Mouse (Mus musculus): ENCODE results near the gene Ppm1h. TPM values are rescaled to one million over a fixed set of nuclear protein-coding genes. Genes with fewer than 3 reads are reported as not detected.

Gene Ppm1h
- total RNA-seq, 1 experiment from 2014 or later, result 39.7 TPM

DNA sequence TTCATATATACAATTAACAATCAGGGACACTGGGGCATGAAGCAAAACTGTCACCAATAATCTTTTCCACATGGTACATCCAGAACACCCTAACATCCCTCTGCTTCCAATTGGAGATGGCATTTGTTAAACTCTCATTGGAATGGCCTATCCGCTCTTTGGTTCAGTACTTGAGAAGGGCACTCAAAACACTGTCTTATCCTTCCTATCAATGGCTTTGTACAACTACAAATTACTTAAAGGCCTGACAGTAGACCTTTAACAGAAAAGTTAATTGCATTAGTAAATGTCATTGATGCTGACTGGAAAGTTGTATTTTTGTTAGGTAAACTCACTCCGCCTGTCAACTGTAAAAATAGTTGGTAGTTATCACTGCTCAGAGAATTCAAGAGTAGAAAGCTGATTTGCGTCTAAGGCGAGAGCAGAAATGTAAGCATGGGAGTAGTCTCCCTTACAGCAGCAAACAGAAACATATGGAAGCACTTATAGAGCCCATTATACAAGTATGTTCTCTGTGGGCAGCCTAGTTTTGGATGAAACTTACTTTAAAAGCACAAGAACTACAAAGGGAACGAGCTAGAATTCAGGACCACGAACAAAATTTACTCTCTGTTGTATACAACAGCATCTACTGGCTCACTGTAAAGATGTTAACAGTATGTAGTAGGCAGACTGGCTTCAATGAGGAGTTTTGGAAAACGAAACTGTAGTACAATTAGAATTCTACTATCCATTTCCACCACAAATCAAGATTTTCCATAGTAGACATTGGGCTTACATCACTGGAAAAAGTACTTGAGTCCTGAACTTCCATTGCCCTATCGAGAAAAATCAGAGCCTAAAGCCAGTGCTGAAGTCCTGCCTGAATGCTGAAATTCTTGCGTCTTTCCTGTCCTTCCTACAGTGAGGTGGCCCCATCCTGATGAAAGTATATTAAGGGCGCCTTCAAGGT, 305.3 kb downstream of the Ppm1h start:
- no peak for DNase-seq

DNA sequence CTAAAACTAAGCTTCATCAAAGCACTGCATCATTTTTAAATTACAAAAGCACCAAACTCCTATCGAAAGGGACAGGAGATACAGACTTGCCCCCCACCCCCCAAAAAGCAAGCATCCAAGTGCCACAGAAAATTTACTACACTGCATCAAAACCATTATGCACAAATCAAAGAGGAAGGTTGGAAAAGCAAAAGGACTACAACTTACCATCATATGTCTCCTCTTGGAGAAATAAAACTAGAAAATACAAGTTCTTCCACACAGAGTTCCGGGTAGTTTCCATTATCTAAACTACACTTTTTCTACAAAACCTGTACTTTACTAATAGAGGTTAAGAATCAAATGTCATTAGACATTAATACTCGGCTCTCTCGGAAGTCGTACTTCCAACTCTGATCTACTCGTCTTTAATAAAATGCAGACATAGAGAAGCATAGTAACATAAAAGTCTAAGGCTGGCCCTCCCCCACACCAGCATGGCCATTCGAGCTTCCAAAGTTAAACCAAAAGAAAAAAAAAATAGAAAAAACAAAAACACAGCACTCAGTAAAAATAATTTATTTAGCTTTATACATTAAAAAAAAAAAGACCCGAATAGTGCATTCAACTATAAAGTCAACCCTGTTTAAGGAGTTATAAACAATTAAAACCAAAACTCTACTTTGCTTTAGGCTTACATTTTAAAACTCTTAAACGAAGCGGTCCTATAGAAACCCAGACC, 306.1 kb downstream of the Ppm1h start:
- no peak for DNase-seq

DNA sequence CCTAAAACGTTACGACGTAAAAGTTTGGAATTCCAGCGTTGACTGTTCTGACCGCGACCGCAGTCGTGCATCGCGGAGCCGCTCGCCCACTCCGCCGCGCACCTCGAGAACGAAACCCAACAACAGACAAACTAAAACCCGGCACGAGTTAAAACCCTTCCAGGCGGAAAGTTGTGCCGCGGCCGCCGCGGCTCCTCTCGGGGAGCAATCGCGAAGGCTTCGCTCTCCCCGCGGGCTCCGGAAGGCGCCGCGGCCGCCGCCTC, 306.6 kb downstream of the Ppm1h start:
- DNase-seq, result no peak

DNA sequence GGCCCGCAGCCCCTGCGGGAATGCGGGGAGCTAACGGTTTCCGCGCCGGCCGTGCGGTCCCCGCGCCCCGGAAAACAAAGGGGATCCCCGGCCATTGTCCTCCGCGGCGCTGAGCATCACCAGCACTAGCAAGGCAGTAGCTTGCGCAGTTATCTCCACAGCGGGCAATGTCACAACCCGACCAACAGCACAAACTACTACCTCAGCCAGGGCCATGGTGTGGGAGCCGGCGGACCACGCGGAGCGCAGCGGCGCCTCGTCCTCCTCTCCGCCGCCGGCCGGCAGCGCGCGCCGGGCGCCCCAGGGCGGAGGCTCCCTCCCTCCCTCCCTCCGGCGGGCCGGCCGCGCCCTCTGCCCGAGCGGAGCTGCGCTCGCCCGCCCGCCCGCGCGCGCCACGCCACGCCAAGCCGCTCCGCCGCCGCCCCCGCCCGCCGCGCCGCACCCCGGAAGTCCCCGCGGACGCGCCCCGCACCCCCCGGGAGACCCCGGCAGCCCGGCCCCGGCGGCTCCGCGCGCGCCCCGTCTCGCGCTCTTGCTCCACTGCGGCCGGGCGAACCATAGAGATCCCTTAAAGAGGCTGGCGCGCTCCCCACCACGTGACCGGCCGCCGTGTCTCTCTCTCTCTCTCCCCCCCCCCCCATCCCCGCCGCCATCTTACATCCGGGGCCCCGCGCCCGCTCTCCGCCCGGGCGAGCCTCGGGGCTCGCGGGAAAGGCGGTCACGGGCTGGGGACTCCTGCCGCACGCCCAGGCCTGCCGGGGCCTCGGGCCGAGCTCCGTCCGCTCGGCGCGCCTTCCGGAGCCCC, 307.2 kb downstream of the Ppm1h start:
- DNase-seq, result peak; percentile 85

DNA sequence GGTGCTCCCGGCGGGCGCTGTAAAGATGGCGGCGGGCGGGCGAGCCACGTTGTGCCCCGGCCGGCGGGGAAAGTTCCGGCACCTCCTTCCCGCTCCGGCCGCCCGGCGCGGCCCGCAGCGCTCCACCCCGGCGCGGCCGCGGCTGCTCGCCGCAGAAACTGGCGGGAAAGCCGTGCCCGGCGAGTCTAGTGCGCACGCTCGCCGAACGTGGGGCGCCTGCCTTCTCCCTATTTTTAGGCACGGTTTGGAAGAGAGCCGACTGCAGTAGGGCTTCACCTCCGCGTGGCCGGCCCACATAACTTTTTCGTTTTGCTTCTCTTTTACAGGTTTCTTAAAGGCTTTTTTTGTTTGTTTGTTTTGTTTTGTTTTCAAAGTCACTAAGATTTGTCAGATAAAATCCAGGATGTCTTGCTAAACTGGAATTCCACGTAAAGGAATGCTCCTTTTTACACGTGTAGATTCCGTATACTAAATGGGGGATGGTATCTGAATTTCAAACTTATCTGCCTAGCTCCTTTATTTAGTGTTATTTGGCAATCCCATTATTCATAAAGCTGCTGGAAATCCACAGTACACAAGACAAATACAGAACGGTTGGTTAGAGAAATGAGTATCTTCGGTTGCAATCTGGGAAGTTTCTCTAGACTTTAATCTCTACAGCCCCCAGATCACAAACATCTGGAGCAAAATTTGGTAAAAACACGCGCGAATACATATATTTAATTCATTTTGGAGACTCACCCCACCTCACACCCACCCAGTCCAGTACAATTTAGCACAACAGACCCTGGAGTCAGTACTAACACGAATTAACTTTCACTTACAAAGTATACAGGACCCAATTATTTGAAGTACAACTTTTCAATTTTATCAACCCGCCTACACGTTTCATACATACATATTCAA, 308.0 kb downstream of the Ppm1h start:
- peak; percentile 82 for DNase-seq

DNA sequence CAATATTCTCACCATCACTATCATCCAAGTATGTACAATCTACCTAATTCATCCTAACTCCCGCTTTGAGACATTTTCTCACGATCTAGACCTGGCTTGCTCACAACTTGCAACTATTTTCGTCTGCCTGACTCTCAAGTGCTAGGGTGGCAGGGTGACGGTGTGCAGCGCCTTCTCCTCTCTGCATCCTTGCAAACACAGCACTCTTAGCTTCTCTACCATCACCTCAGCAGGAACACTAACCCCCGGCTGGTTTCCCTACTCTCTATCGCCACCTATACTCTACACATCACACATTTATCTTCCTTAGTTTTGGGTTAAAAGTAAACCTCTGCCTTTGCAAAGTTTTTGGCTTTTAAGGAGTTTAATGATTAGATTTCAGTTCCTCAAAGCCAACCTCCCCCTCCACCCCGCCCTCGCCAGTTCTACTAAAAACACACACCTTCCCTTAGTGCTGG, 309.1 kb downstream of the Ppm1h start:
- no peak for DNase-seq

DNA sequence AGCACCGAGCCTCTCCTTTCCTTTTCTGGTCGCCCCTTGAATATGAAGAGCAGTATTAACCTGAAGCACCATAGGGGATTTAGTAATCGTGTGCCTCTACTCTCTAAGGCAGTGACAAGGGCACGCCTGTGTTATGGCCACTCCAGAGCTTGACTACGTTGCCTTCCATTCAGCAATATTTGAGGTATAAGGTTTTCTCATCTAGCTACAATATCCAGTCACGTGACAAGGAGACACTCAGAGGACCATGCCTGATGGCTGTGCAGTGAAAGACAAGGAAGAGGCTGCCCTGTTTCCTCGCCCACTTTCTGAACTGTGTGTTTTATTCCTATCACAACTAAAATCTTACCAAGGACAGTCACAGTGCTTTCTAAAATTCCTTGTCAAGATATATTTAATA, 309.8 kb downstream of the Ppm1h start:
- no peak for DNase-seq

DNA sequence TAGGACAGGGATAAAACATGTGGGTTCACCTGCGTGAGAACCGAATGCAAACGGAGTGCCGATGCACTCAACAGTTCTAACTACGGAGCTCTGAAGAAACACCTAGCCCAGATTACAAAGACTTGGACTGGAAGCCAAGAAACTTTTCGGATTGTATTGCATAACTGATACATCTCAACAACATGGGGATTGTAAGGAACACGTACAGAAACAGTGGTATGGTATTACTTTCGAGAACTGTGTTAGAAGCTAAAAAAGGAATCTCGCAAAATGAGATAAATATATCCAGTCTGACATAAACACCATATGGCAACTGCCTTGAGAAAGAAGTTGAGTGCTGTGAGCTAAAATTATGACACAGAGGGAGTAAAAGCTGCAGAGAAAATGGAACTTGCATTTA, 311.4 kb downstream of the Ppm1h start:
- DNase-seq, result no peak

DNA sequence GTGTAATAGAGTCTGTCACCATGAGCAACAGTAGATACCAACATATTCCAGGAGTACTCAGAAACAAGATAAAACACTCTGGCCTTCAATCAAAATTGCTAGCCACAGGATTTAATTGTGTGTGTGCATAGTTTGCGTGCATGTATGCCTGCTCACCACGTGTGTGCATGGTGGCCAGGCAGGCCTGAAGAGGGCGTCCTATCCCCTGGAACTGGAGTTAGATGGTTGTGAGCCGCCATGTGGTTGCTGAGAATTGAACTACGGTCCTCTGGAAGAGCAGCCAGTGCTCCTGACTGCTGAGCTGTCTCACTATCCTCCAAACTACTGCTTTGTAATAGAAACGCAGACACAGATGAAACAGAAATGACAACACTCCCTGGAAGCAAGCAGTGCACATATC, 312.0 kb downstream of the Ppm1h start:
- DNase-seq, result no peak

DNA sequence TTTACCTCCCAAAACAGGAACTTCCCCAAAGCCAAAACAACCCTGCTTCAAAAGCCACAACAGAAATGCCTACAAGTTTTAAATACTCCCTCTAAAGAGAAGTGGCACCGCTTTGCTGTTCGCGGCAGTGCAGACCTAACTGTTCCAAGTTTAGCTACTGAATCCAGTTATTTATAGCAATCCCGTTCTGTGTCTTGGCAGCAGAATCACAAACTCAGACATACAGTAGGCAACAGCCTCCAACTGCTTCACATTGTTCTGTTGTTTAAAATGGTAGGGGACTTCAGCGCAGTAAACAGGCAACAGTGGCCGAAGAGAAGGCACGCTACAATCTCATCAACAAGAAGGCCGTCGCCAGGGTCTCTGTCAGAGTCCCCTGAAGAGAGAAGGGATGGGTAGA, 312.5 kb downstream of the Ppm1h start:
- no peak for DNase-seq

DNA sequence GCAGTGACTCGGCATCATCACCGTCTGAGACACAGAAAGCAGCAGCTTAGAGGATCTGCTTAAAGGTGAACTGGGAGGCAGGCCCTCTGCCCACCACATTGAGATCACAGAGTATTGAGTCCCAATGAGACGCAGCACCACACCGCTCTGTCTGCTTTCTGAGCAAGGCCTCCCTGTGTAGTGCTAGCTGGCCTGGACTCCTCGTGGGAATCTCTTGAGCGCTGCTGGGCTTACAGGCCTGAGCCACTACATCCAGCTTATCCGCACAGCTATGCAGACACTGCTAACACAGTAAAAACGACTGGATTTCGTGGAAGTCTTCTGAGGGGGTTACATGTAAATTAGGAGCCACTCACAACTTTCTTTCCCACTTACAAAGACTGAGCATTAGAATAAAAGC, 313.1 kb downstream of the Ppm1h start:
- no peak for DNase-seq

DNA sequence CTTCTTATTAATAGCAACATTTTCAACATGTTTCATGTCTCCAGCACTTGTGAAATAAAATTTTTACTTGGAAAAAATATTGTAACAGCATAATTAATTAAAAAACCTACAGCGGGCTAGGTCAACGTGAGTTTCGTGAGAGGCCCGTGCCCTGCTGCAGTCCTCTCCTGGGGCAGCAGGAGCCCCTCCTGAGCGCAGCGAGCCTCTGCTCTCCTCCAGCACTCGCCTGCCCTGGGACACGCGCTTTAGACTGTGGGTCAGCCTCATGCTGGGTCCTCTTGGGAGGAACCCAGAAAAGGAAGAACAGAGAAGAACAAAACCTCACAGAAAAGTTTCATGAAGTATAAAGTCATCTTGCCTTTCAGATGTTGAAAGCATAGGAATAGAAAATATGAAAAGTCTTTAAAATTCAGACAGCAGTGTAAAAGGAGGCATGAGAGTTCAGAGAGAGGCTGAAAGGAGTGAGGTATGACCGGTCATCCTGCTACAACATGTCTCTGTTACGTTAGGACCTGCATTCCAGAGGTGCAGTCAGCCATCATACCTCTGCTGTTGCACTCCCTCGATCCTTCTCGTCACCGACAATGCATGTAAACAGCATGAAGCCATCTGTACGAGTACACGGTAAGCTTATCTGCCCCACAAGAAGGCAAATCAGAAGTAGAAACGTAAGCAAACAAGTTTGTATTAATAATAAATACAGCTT, 316.0 kb downstream of the Ppm1h start:
- DNase-seq, result no peak

Small RNA genes lying within 50 kb of the gene (microRNA-seq; reads per million reads assigned to microRNA genes)
- gene Mir6412 (0 reads per million in 2 experiments), gene Mir8104 (0 to 0.71 reads per million in 2 experiments), gene Mirlet7i (56,399 to 71,919 reads per million in 2 experiments)

Other genes starting within 250 kb of the Ppm1h start
- gene Avpr1a, start 230.3 kb upstream of the Ppm1h start, total RNA-seq (2021), result 0.76 and 1.6 TPM in 2 replicates

All from adrenal gland, postnatal 25 days (tissue).